Mouse (Mus musculus) activated CD4-positive, CD25-positive, alpha-beta regulatory T cell (primary cell): Measurements from ENCODE around the gene Tmem89. TPM values are rescaled to one million over a fixed set of nuclear protein-coding genes. Genes with fewer than 3 reads are reported as not detected.

Experiments used
- polyA plus RNA-seq, 2 experiments: library from polyadenylated mRNA; unstranded; fragments of 100-300 nt; shearing (Covaris generic); gene quantifications; one replicate each; pipeline ENCODE4 v1.2.1; 2017

Tmem89 gene
- under 1 TPM in 1 of 2 experiments, not detected in 1; 0.23 TPM for polyA plus RNA-seq

GRCm38 (mm10) chr9:108914491-108914890, at the start of gene Tmem89:
Gene Tmem89, plus strand, starts transcription at chr9:108914619.

GRCm38 (mm10) chr9:108936418-108937364, 22.3 kb downstream of the Tmem89 start, which contains the start of gene Uqcrc1:
Gene Uqcrc1, plus strand, starts transcription at chr9:108936633.

GRCm38 (mm10) chr9:108953081-108953636, 38.7 kb downstream of the Tmem89 start, which contains the start of gene Col7a1:
Gene Col7a1, plus strand, starts transcription at chr9:108953586.

Other genes with a start within 250 kb of the Tmem89 start
- gene Prkar2a, start 225.3 kb upstream of the Tmem89 start, polyA plus RNA-seq: 10 to 100 TPM in 1 of 2 experiments, 1 to 10 TPM in 1; 9.3 to 17.8 TPM
- 10 to 100 TPM; 11.2 to 15.5 TPM for gene Ip6k2, start 130.8 kb upstream of the Tmem89 start, polyA plus RNA-seq
- 10 to 100 TPM in 1 of 2 experiments, 1 to 10 TPM in 1; 9.8 to 10.3 TPM for gene Nckipsd, start 106.3 kb upstream of the Tmem89 start, polyA plus RNA-seq
- gene Celsr3, start 88.3 kb upstream of the Tmem89 start, polyA plus RNA-seq: under 1 TPM; 0.01 to 0.11 TPM
- gene Slc26a6, start 61.3 kb upstream of the Tmem89 start, polyA plus RNA-seq: 10 to 100 TPM; 16.8 to 17.6 TPM
- gene Uqcrc1, start 22.0 kb downstream of the Tmem89 start, polyA plus RNA-seq: 100 to 1,000 TPM; 226 to 319 TPM
- gene Col7a1, start 39.0 kb downstream of the Tmem89 start, polyA plus RNA-seq: 1 to 10 TPM in 1 of 2 experiments, not detected in 1; 1.1 TPM
- not detected for gene Ucn2, start 71.4 kb downstream of the Tmem89 start, polyA plus RNA-seq
- 1 to 10 TPM; 1.3 to 3.7 TPM for gene Pfkfb4, start 77.2 kb downstream of the Tmem89 start, polyA plus RNA-seq
- gene Shisa5, start 123.9 kb downstream of the Tmem89 start, polyA plus RNA-seq: 1,000 to 10,000 TPM; 2,463 to 4,029 TPM
- 100 to 1,000 TPM in 1 of 2 experiments, 10 to 100 TPM in 1; 47.4 to 133 TPM for gene Trex1, start 145.1 kb downstream of the Tmem89 start, polyA plus RNA-seq
- 10 to 100 TPM; 15.4 to 23.3 TPM for gene Atrip, start 159.5 kb downstream of the Tmem89 start, polyA plus RNA-seq
- gene Ccdc51, start 167.9 kb downstream of the Tmem89 start, polyA plus RNA-seq: 10 to 100 TPM; 11.4 to 12.4 TPM
- 100 to 1,000 TPM; 585 to 607 TPM for gene Tma7, start 168.0 kb downstream of the Tmem89 start, polyA plus RNA-seq
- gene Plxnb1, start 180.8 kb downstream of the Tmem89 start, polyA plus RNA-seq: 1 to 10 TPM in 1 of 2 experiments, under 1 TPM in 1; 0.79 to 1.5 TPM
- gene Fbxw21, start 247.4 kb downstream of the Tmem89 start, polyA plus RNA-seq: under 1 TPM in 1 of 2 experiments, not detected in 1; 0.45 TPM